Mouse (Mus musculus): ENCODE data around the gene Aox4.

DNA sequence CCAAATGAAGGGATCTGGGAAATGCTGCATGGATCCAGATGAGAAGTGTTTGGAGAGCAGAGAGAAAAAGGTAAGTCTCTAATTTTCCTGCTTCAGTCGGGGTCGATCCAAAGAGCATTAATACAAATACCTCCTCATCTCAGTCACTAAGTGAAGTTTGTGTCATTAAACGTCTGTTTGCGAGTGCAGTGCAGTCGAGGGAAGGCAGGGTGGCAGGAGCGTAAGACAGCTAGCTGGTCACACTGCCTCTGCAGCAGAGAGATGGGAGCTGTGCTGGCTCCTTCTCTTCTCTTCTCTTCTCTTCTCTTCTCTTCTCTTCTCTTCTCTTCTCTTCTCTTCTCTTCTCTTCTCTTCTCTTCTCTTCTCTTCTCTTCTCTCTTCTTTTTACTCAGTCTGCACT, 17.9 kb downstream of the Aox4 start:
- TF ChIP-seq CTCF (IDR thresholded peaks at IDR 0.05), result no peak
- TF ChIP-seq EP300 (IDR thresholded peaks at IDR 0.05), result no peak

Measured in lung, postnatal 0 days (tissue).